Mouse (Mus musculus): ENCODE measurements at regions not wholly inside any gene's neighbourhood (a gene's known extent, or its start where the extent isn't known, plus 50 kb on each side); places are given as distances from the start of the nearest gene placed in this dataset.
A peak's percentile ranks its signal among the peaks of the same experiment; 100 is the strongest.

DNA sequence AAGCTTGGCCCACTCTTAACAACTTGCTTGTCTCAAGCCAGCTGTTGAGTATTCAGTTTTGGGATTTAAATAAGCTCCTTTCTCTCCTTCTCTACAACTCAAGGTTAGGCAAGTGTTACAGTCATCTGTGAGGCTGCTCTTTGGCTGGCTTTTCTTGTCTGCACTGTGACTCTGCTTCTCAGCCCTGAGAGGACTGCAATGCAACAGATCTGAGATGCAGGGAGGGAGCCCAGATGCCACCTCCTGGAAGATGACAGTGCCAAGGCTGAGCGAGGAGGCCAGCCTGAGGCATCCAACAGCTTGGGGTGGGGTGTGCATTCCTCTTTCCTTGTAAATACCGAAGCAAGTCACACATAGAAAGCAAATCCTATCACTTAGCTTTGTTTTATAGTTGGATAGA lies 86.2 kb upstream of the Arhgap32 start:
- H3K4me3 ChIP-seq (replicated peaks; ENCODE audit: control insufficient read depth, low read depth, low read length): no peak overlapping the region
- H3K4me1 ChIP-seq (ENCODE audit: control insufficient read depth, insufficient read depth, low read length): no peaks in the 10 kb centered on the region
- WGBS: 72% methylated on average over 2 of the region's 2 CpGs
- H3K27ac ChIP-seq (ENCODE audit: control insufficient read depth, insufficient read depth, low read depth, low read length, poor library complexity): no peak overlapping the region
- TF ChIP-seq CTCF (IDR thresholded peaks at IDR 0.05; ENCODE audit: control insufficient read depth, insufficient read depth, low read length) (no peak), POLR2A (IDR thresholded peaks at IDR 0.05; ENCODE audit: borderline replicate concordance, control insufficient read depth, low read depth, low read length) (no peak)

- no peak for TF ChIP-seq POLR2A (IDR thresholded peaks at IDR 0.05; ENCODE audit: borderline replicate concordance, control insufficient read depth, low read depth, low read length)
- TF ChIP-seq CTCF (IDR thresholded peaks at IDR 0.05; ENCODE audit: control insufficient read depth, insufficient read depth, low read length): no peak
- no peaks in the 10 kb centered on the region for H3K4me1 ChIP-seq (ENCODE audit: control insufficient read depth, insufficient read depth, low read length)
- WGBS: 82% methylated on average over 7 of the region's 7 CpGs
- H3K4me3 ChIP-seq (replicated peaks; ENCODE audit: control insufficient read depth, low read depth, low read length): no peak overlapping the region
- no peak overlapping the region for H3K27ac ChIP-seq (ENCODE audit: control insufficient read depth, insufficient read depth, low read depth, low read length, poor library complexity)
These were observed 85.7 kb upstream of the Arhgap32 start for GRCm38 (mm10) chr9:32030203-32030602.

DNA sequence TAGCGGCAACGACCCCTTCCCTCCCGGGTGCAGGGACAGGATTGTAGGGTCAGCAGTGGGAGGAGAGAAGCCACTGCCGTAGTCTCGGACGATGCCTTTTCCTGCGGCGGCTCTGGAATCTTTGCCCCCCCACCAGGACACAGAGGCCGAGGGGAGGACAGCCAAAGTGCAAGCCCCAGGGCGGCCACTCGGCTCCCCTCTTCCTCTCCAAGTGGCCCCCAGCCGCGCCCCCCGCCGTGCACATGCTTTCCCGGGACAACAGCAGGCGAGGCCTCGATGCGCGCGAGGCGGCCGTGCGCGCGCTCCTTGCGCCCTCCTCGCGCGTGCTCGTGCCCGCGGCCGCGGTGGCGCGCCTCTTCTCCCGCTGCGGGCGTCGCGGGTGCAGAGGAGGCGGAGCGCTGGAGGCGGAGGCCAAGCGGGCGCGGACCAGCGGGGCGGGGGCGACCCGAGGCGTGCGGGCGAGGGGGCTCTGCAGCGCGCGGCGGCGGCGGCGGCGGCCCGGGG lies 83.9 kb upstream of the Arhgap32 start:
- TF ChIP-seq POLR2A (IDR thresholded peaks at IDR 0.05; ENCODE audit: borderline replicate concordance, control insufficient read depth, low read depth, low read length): no peak
- no peak for TF ChIP-seq CTCF (IDR thresholded peaks at IDR 0.05; ENCODE audit: control insufficient read depth, insufficient read depth, low read length)
- 4% methylated on average over 62 of the region's 64 CpGs for WGBS
- no peaks in the 10 kb centered on the region for H3K4me1 ChIP-seq (ENCODE audit: control insufficient read depth, insufficient read depth, low read length)
- H3K27ac ChIP-seq (ENCODE audit: control insufficient read depth, insufficient read depth, low read depth, low read length, poor library complexity): no peak overlapping the region; the same call in 1 of the 2 replicates
- peak overlapping the region; percentile 17 for H3K4me3 ChIP-seq (replicated peaks; ENCODE audit: control insufficient read depth, low read depth, low read length)

- WGBS: 15% methylated on average over 93 of the region's 94 CpGs
- no peaks in the 10 kb centered on the region for H3K4me1 ChIP-seq (ENCODE audit: control insufficient read depth, insufficient read depth, low read length)
- no peak for TF ChIP-seq POLR2A (IDR thresholded peaks at IDR 0.05; ENCODE audit: borderline replicate concordance, control insufficient read depth, low read depth, low read length)
- TF ChIP-seq CTCF (IDR thresholded peaks at IDR 0.05; ENCODE audit: control insufficient read depth, insufficient read depth, low read length): no peak
- H3K4me3 ChIP-seq (replicated peaks; ENCODE audit: control insufficient read depth, low read depth, low read length): peak overlapping the region; percentile 47
- no peak overlapping the region; the same call in 1 of the 2 replicates for H3K27ac ChIP-seq (ENCODE audit: control insufficient read depth, insufficient read depth, low read depth, low read length, poor library complexity)
These were observed 83.3 kb upstream of the Arhgap32 start for GRCm38 (mm10) chr9:32032521-32033185.

GRCm38 (mm10) chr9:32033937-32034336 lies 82.0 kb upstream of the Arhgap32 start:
- H3K4me1 ChIP-seq (ENCODE audit: control insufficient read depth, insufficient read depth, low read length): no peaks in the 10 kb centered on the region
- 1% methylated on average over 6 of the region's 6 CpGs for WGBS
- TF ChIP-seq POLR2A (IDR thresholded peaks at IDR 0.05; ENCODE audit: borderline replicate concordance, control insufficient read depth, low read depth, low read length): no peak
- no peak for TF ChIP-seq CTCF (IDR thresholded peaks at IDR 0.05; ENCODE audit: control insufficient read depth, insufficient read depth, low read length)
- no peak overlapping the region for H3K27ac ChIP-seq (ENCODE audit: control insufficient read depth, insufficient read depth, low read depth, low read length, poor library complexity)
- H3K4me3 ChIP-seq (replicated peaks; ENCODE audit: control insufficient read depth, low read depth, low read length): no peak overlapping the region

- Histone ChIP-seq H3K4me3 (replicated peaks; ENCODE audit: control insufficient read depth, low read depth, low read length) (no peak overlapping the region), H3K27ac (ENCODE audit: control insufficient read depth, insufficient read depth, low read depth, low read length, poor library complexity) (no peak overlapping the region), H3K4me1 (ENCODE audit: control insufficient read depth, insufficient read depth, low read length) (no peaks in the 10 kb centered on the region; the same call in 1 of the 2 replicates)
- no peak for TF ChIP-seq CTCF (IDR thresholded peaks at IDR 0.05; ENCODE audit: control insufficient read depth, insufficient read depth, low read length)
- no peak for TF ChIP-seq POLR2A (IDR thresholded peaks at IDR 0.05; ENCODE audit: borderline replicate concordance, control insufficient read depth, low read depth, low read length)
- 65% methylated on average over 2 of the region's 2 CpGs for WGBS
These were observed 75.9 kb upstream of the Arhgap32 start for GRCm38 (mm10) chr9:32039999-32040398.

GRCm38 (mm10) chr9:32043344-32043743 lies 72.6 kb upstream of the Arhgap32 start:
- TF ChIP-seq CTCF (IDR thresholded peaks at IDR 0.05; ENCODE audit: control insufficient read depth, insufficient read depth, low read length) (no peak), POLR2A (IDR thresholded peaks at IDR 0.05; ENCODE audit: borderline replicate concordance, control insufficient read depth, low read depth, low read length) (no peak)

DNA sequence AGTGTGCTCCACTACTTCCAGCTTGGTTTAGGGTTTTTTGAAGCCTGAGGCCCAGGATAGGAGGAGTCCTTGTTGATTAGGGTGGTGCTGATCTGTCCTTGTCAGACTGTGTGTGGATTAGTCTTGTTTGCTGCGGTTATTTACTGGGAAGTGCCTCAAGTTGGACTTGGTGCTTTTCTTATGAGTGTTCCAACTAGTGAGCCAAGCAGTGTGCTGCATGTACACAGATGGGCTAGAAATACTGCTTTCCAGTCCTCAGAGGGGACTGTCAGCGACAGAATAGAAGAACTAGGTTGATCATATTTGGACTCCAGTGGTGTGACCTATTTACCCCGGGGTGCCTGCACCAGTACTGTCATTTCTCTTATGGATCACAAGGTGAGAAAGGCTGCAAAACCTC lies 69.1 kb upstream of the Arhgap32 start:
- H3K4me1 ChIP-seq (ENCODE audit: control insufficient read depth, insufficient read depth, low read length): no peaks in the 10 kb centered on the region
- 82% methylated on average over 3 of the region's 3 CpGs for WGBS
- TF ChIP-seq POLR2A (IDR thresholded peaks at IDR 0.05; ENCODE audit: borderline replicate concordance, control insufficient read depth, low read depth, low read length): no peak
- no peak for TF ChIP-seq CTCF (IDR thresholded peaks at IDR 0.05; ENCODE audit: control insufficient read depth, insufficient read depth, low read length)
- no peak overlapping the region for H3K27ac ChIP-seq (ENCODE audit: control insufficient read depth, insufficient read depth, low read depth, low read length, poor library complexity)
- H3K4me3 ChIP-seq (replicated peaks; ENCODE audit: control insufficient read depth, low read depth, low read length): no peak overlapping the region

More at GRCm38 (mm10) chr9:32043344-32043743, 72.6 kb upstream of the Arhgap32 start:
- H3K4me1 ChIP-seq (ENCODE audit: control insufficient read depth, insufficient read depth, low read length): no peaks in the 10 kb centered on the region; the same call in 1 of the 2 replicates
- H3K27ac ChIP-seq (ENCODE audit: control insufficient read depth, insufficient read depth, low read depth, low read length, poor library complexity): no peak overlapping the region
- H3K4me3 ChIP-seq (replicated peaks; ENCODE audit: control insufficient read depth, low read depth, low read length): no peak overlapping the region
- 69% methylated on average over 1 of the region's 1 CpGs for WGBS

Data from bone marrow, adult 2 months (tissue).